Mouse (Mus musculus) embryonic facial prominence, embryonic 11.5 days (tissue): Measurements from ENCODE around the gene Icam1. TPM values are rescaled to one million over a fixed set of nuclear protein-coding genes. Genes with fewer than 3 reads are reported as not detected.

ENCODE experiments used
- ATAC-seq: fragments of 200-750 bp; cut with Nextera tagmentation; replicated peaks from 2 replicates; pipeline ENCODE4 v1.8.0; 2017; ENCODE audit warnings: low read depth; ENCODE audit not compliant: insufficient number of reproducible peaks, low FRiP score, low TSS enrichment
- DNase-seq: peaks from one replicate; pipeline ENCODE4 v3.0.0-alpha.2; 2015; ENCODE audit warnings: low spot score
- H3K27ac ChIP-seq: fragments of 300-500 bp; sonication (generic); replicated peaks from 2 replicates; pipeline ENCODE4 v1.5.1; 2014; ENCODE audit warnings: mild to moderate bottlenecking, low read depth, low read length, control low read depth
- H3K27me3 ChIP-seq: fragments of 300-500 bp; sonication (generic); 2 replicates; pipeline ENCODE4 v1.6.1; 2014; ENCODE audit warnings: mild to moderate bottlenecking, low read length, moderate library complexity, mixed read lengths; ENCODE audit not compliant: control insufficient read depth, insufficient read depth
- H3K36me3 ChIP-seq: fragments of 300-500 bp; sonication (generic); replicated peaks from 2 replicates; pipeline ENCODE4 v1.6.1; 2014; ENCODE audit warnings: low read depth, mild to moderate bottlenecking, low read length, moderate library complexity, mixed read lengths; ENCODE audit not compliant: control insufficient read depth, insufficient read depth
- H3K4me1 ChIP-seq: fragments of 300-500 bp; sonication (generic); 2 replicates; pipeline ENCODE4 v1.6.1; 2014; ENCODE audit warnings: low read length, mixed read lengths; ENCODE audit not compliant: control insufficient read depth, insufficient read depth
- H3K4me2 ChIP-seq: fragments of 300-500 bp; sonication (generic); 2 replicates; pipeline ENCODE4 v1.6.1; 2014; ENCODE audit warnings: low read depth, mild to moderate bottlenecking, control low read depth, low read length, moderate library complexity
- H3K4me3 ChIP-seq: fragments of 300-500 bp; sonication (generic); 2 replicates; pipeline ENCODE4 v1.5.1; 2014; ENCODE audit warnings: low read depth, low read length, control low read depth
- H3K9ac ChIP-seq: fragments of 300-500 bp; sonication (generic); replicated peaks from 2 replicates; pipeline ENCODE4 v1.6.1; 2014; ENCODE audit warnings: mild to moderate bottlenecking, control low read depth, low read length
- H3K9me3 ChIP-seq: fragments of 300-500 bp; sonication (generic); replicated peaks from 2 replicates; pipeline ENCODE4 v1.6.1; 2016; ENCODE audit warnings: mild to moderate bottlenecking, low read length, inconsistent platforms, mixed read lengths; ENCODE audit not compliant: control insufficient read depth
- WGBS: fragments of 180-500 bp; shearing (Covaris S2); extraction: QIAGEN DNeasy Blood & Tissue Kit; methylation state at CpG from one replicate; pipeline ENCODE4 v1.1.7; 2014; 5-methylcytosine and 5-hydroxymethylcytosine counted together
- polyA plus RNA-seq: library from polyadenylated mRNA; unstranded; fragments of >200 nt; fragmentation: Nextera tagmentation; extraction: Ambion mirVana; gene quantifications from 2 replicates; pipeline ENCODE4 v1.2.1, GENCODE M21; 2014

The Icam1 gene
- polyA plus RNA-seq, 1 experiment from 2014 or later = 4.5 TPM

- H3K36me3 ChIP-seq = no peaks in the 10 kb centered on the region
- H3K27me3 ChIP-seq = peaks cover 30% of the 10 kb centered on the region
- H3K4me2 ChIP-seq = no peak overlapping the region
- H3K4me1 ChIP-seq = no peaks in the 10 kb centered on the region; the same call in none of the 2 replicates
- no peak overlapping the region for H3K4me3 ChIP-seq
- no peak overlapping the region for H3K9ac ChIP-seq
- 81% methylated on average over 2 of the region's 2 CpGs for WGBS
- no peaks in the 10 kb centered on the region for H3K9me3 ChIP-seq
- H3K27ac ChIP-seq = no peak overlapping the region
- no peak for DNase-seq
- no peak for ATAC-seq
Measured at GRCm38 (mm10) chr9:21018600-21018999, 2.8 kb downstream of the Icam1 start.

DNA sequence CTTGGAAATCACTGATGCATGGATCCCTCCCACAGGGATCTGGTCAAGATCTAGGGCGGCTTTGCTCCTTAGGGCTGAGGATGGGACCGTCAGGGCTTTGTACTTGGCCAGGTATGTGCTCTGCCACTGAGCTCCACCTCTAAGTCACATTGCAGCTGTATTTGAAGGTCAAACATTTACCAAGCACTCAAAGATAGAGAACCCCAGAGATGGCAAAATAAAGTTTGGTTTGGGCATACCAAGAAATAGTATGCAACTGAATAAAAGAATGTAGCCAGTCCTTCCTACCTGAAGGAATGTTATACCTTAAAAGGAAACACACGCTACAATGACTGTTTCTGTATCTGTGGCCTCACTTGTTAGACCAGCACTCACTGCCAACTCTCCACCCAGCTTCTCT, 5.6 kb downstream of the Icam1 start:
- Histone ChIP-seq H3K27me3 (peaks cover 13% of the 10 kb centered on the region), H3K9me3 (no peaks in the 10 kb centered on the region), H3K4me1 (no peaks in the 10 kb centered on the region; the same call in 1 of the 2 replicates), H3K4me2 (no peak overlapping the region), H3K4me3 (no peak overlapping the region), H3K27ac (no peak overlapping the region), H3K9ac (no peak overlapping the region), H3K36me3 (no peaks in the 10 kb centered on the region)
- WGBS = 67% methylated on average over 3 of the region's 3 CpGs
- DNase-seq = no peak
- no peak for ATAC-seq

GRCm38 (mm10) chr9:21022288-21022687, 6.5 kb downstream of the Icam1 start:
- H3K27me3 ChIP-seq = peaks cover 5% of the 10 kb centered on the region
- no peaks in the 10 kb centered on the region for H3K36me3 ChIP-seq
- H3K9ac ChIP-seq = no peak overlapping the region; the same call in 1 of the 2 replicates
- H3K27ac ChIP-seq = no peak overlapping the region
- no peaks in the 10 kb centered on the region; the same call in 1 of the 2 replicates for H3K4me1 ChIP-seq
- H3K9me3 ChIP-seq = no peaks in the 10 kb centered on the region
- no peak overlapping the region for H3K4me2 ChIP-seq
- 59% methylated on average over 6 of the region's 6 CpGs for WGBS
- ATAC-seq = no peak
- DNase-seq = no peak
- no peak overlapping the region for H3K4me3 ChIP-seq

DNA sequence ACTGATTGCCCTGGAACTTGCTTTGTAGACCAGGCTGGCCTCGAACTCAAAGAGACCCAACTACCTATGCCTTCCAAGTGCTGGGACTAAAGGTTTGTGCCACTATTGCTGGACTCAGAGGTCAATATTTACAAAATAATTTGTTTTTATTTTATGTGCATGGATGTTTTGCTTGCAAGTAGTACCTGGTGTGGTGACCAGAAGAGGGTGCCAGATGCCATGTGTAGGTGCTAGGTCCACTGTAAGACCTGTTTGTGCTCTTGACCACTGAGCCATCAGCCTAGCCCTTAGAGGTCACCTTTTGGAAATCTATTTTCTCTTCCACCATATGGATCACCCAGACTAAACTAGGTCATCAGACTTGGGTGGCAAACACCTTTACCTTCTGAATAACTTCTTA, 6.9 kb downstream of the Icam1 start:
- WGBS = 85% methylated on average over 1 of the region's 1 CpGs
- Histone ChIP-seq H3K4me1 (no peaks in the 10 kb centered on the region), H3K9me3 (no peaks in the 10 kb centered on the region), H3K4me2 (no peak overlapping the region), H3K36me3 (no peaks in the 10 kb centered on the region), H3K27ac (no peak overlapping the region), H3K27me3 (peaks cover 3% of the 10 kb centered on the region; the same call in 1 of the 2 replicates), H3K9ac (no peak overlapping the region), H3K4me3 (no peak overlapping the region)
- DNase-seq = no peak
- no peak for ATAC-seq

DNA sequence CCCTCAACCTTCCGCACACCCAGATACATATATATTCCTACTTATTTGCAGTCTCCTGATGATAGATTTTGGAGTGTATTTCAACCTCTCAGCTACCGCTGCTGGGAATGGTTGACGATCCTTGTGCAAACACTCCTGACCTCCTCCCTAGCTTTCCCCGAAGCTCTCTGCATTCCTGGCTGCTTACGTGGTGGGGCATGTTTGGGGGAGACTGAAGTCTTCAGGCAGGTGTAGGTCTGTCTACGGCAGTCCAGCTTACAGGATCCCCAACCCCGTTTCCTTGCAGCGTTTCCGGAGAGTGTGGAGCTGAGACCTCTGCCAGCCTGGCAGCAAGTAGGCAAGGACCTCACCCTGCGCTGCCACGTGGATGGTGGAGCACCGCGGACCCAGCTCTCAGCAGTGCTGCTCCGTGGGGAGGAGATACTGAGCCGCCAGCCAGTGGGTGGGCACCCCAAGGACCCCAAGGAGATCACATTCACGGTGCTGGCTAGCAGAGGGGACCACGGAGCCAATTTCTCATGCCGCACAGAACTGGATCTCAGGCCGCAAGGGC, 9.5 kb downstream of the Icam1 start:
- H3K27me3 ChIP-seq = peaks cover 4% of the 10 kb centered on the region
- no peak overlapping the region for H3K4me3 ChIP-seq
- 67% methylated on average over 19 of the region's 19 CpGs for WGBS
- H3K9ac ChIP-seq = no peak overlapping the region
- no peaks in the 10 kb centered on the region for H3K36me3 ChIP-seq
- H3K4me1 ChIP-seq = no peaks in the 10 kb centered on the region; the same call in none of the 2 replicates
- H3K27ac ChIP-seq = no peak overlapping the region
- DNase-seq (no peak), ATAC-seq (no peak)
- no peaks in the 10 kb centered on the region for H3K9me3 ChIP-seq
- H3K4me2 ChIP-seq = no peak overlapping the region

GRCm38 (mm10) chr9:21026849-21027248, 11.1 kb downstream of the Icam1 start:
- no peaks in the 10 kb centered on the region for H3K9me3 ChIP-seq
- no peak overlapping the region for H3K4me3 ChIP-seq
- H3K27ac ChIP-seq = no peak overlapping the region
- H3K4me2 ChIP-seq = no peak overlapping the region
- H3K27me3 ChIP-seq = peaks cover 6% of the 10 kb centered on the region
- H3K9ac ChIP-seq = no peak overlapping the region
- no peaks in the 10 kb centered on the region; the same call in none of the 2 replicates for H3K4me1 ChIP-seq
- ATAC-seq = no peak
- no peaks in the 10 kb centered on the region for H3K36me3 ChIP-seq
- no peak for DNase-seq
- 83% methylated on average over 12 of the region's 12 CpGs for WGBS

- Histone ChIP-seq H3K27ac (no peak overlapping the region), H3K4me3 (no peak overlapping the region), H3K9me3 (no peaks in the 10 kb centered on the region), H3K4me1 (peaks cover 4% of the 10 kb centered on the region), H3K9ac (no peak overlapping the region), H3K36me3 (no peaks in the 10 kb centered on the region), H3K4me2 (no peak overlapping the region), H3K27me3 (peaks cover 16% of the 10 kb centered on the region)
- WGBS = 60% methylated on average over 8 of the region's 8 CpGs
- DNase-seq = no peak
- ATAC-seq = no peak
Measured at GRCm38 (mm10) chr9:21027774-21028290, 12.0 kb downstream of the Icam1 start.

- H3K9me3 ChIP-seq = no peaks in the 10 kb centered on the region
- H3K4me1 ChIP-seq = peaks cover 4% of the 10 kb centered on the region
- no peak overlapping the region for H3K4me3 ChIP-seq
- peaks cover 23% of the 10 kb centered on the region for H3K27me3 ChIP-seq
- 73% methylated on average over 6 of the region's 6 CpGs for WGBS
- H3K4me2 ChIP-seq = no peak overlapping the region; the same call in 1 of the 2 replicates
- H3K27ac ChIP-seq = no peak overlapping the region
- H3K9ac ChIP-seq = no peak overlapping the region
- DNase-seq (no peak), ATAC-seq (no peak)
- no peaks in the 10 kb centered on the region for H3K36me3 ChIP-seq
Measured at GRCm38 (mm10) chr9:21028560-21029110, 12.8 kb downstream of the Icam1 start.
